Mouse (Mus musculus): ENCODE measurements around the gene Vac14. TPM values are rescaled to one million over a fixed set of nuclear protein-coding genes. Genes with fewer than 3 reads are reported as not detected.

The Vac14 gene
- polyA plus RNA-seq, 2 experiments, result 19.1 to 24.8 TPM

- H3K27ac ChIP-seq (replicated peaks; ENCODE audit: low read depth, low read length), result no peak overlapping the region
- ATAC-seq (ENCODE audit: low FRiP score, low read depth) (no peak), DNase-seq (ENCODE audit: low spot score) (no peak)
- TF ChIP-seq POLR2A (IDR thresholded peaks at IDR 0.05; ENCODE audit: borderline replicate concordance, extremely low read depth, insufficient read depth, insufficient read length), result no peak
- no peak overlapping the region for H3K9ac ChIP-seq (ENCODE audit: low read depth, low read length, severe bottlenecking)
- H3K27me3 ChIP-seq (ENCODE audit: control insufficient read depth, insufficient read depth, low read length), result no peaks in the 10 kb centered on the region
- H3K9me3 ChIP-seq (ENCODE audit: control insufficient read depth, low read length), result no peaks in the 10 kb centered on the region
- peaks cover 13% of the 10 kb centered on the region; the same call in 1 of the 2 replicates for H3K36me3 ChIP-seq (ENCODE audit: control insufficient read depth, insufficient read depth, low read length)
- no peak overlapping the region for H3K4me3 ChIP-seq (replicated peaks; ENCODE audit: low read length)
- WGBS, result 87% methylated on average over 9 of the region's 9 CpGs
- H3K4me1 ChIP-seq (ENCODE audit: control insufficient read depth, insufficient read depth, low read length), result no peaks in the 10 kb centered on the region
- H3K4me2 ChIP-seq (replicated peaks; ENCODE audit: low read depth, low read length, severe bottlenecking), result no peak overlapping the region
Measured at GRCm38 (mm10) chr8:110654075-110655060, 36.0 kb downstream of the Vac14 start.

- no peak overlapping the region for H3K4me2 ChIP-seq (replicated peaks; ENCODE audit: low read depth, low read length, severe bottlenecking)
- peaks cover 17% of the 10 kb centered on the region for H3K36me3 ChIP-seq (ENCODE audit: control insufficient read depth, insufficient read depth, low read length)
- H3K27me3 ChIP-seq (ENCODE audit: control insufficient read depth, insufficient read depth, low read length), result no peaks in the 10 kb centered on the region
- ATAC-seq (ENCODE audit: low FRiP score, low read depth) (no peak), DNase-seq (ENCODE audit: low spot score) (no peak)
- no peaks in the 10 kb centered on the region for H3K4me1 ChIP-seq (ENCODE audit: control insufficient read depth, insufficient read depth, low read length)
- no peak overlapping the region for H3K27ac ChIP-seq (replicated peaks; ENCODE audit: low read depth, low read length)
- H3K4me3 ChIP-seq (replicated peaks; ENCODE audit: low read length), result no peak overlapping the region
- H3K9me3 ChIP-seq (ENCODE audit: control insufficient read depth, low read length), result no peaks in the 10 kb centered on the region
- TF ChIP-seq POLR2A (IDR thresholded peaks at IDR 0.05; ENCODE audit: borderline replicate concordance, extremely low read depth, insufficient read depth, insufficient read length), result no peak
- WGBS, result 100% methylated on average over 1 of the region's 1 CpGs
- H3K9ac ChIP-seq (ENCODE audit: low read depth, low read length, severe bottlenecking), result no peak overlapping the region
Measured at GRCm38 (mm10) chr8:110655827-110656226, 37.4 kb downstream of the Vac14 start.

GRCm38 (mm10) chr8:110657661-110658060 is 39.3 kb downstream of the Vac14 start:
- H3K27me3 ChIP-seq (ENCODE audit: control insufficient read depth, insufficient read depth, low read length), result no peaks in the 10 kb centered on the region
- no peak overlapping the region for H3K27ac ChIP-seq (replicated peaks; ENCODE audit: low read depth, low read length)
- ATAC-seq (ENCODE audit: low FRiP score, low read depth), result no peak
- 98% methylated on average over 2 of the region's 2 CpGs for WGBS
- H3K9ac ChIP-seq (ENCODE audit: low read depth, low read length, severe bottlenecking), result no peak overlapping the region
- no peak overlapping the region for H3K4me3 ChIP-seq (replicated peaks; ENCODE audit: low read length)
- TF ChIP-seq POLR2A (IDR thresholded peaks at IDR 0.05; ENCODE audit: borderline replicate concordance, extremely low read depth, insufficient read depth, insufficient read length), result no peak
- H3K36me3 ChIP-seq (ENCODE audit: control insufficient read depth, insufficient read depth, low read length), result peaks cover 13% of the 10 kb centered on the region
- H3K4me1 ChIP-seq (ENCODE audit: control insufficient read depth, insufficient read depth, low read length), result no peaks in the 10 kb centered on the region
- DNase-seq (ENCODE audit: low spot score), result no peak
- H3K4me2 ChIP-seq (replicated peaks; ENCODE audit: low read depth, low read length, severe bottlenecking), result no peak overlapping the region
- H3K9me3 ChIP-seq (ENCODE audit: control insufficient read depth, low read length), result no peaks in the 10 kb centered on the region

GRCm38 (mm10) chr8:110660121-110660520 is 41.7 kb downstream of the Vac14 start:
- Histone ChIP-seq H3K27me3 (ENCODE audit: control insufficient read depth, insufficient read depth, low read length) (no peaks in the 10 kb centered on the region), H3K4me2 (replicated peaks; ENCODE audit: low read depth, low read length, severe bottlenecking) (no peak overlapping the region), H3K9me3 (ENCODE audit: control insufficient read depth, low read length) (no peaks in the 10 kb centered on the region), H3K9ac (ENCODE audit: low read depth, low read length, severe bottlenecking) (no peak overlapping the region), H3K4me1 (ENCODE audit: control insufficient read depth, insufficient read depth, low read length) (no peaks in the 10 kb centered on the region), H3K36me3 (ENCODE audit: control insufficient read depth, insufficient read depth, low read length) (peaks cover 13% of the 10 kb centered on the region; the same call in 1 of the 2 replicates), H3K27ac (replicated peaks; ENCODE audit: low read depth, low read length) (no peak overlapping the region), H3K4me3 (replicated peaks; ENCODE audit: low read length) (no peak overlapping the region)
- no peak for ATAC-seq (ENCODE audit: low FRiP score, low read depth)
- no peak for TF ChIP-seq POLR2A (IDR thresholded peaks at IDR 0.05; ENCODE audit: borderline replicate concordance, extremely low read depth, insufficient read depth, insufficient read length)
- DNase-seq (ENCODE audit: low spot score), result no peak

- Histone ChIP-seq H3K36me3 (ENCODE audit: control insufficient read depth, insufficient read depth, low read length) (peaks cover 11% of the 10 kb centered on the region; the same call in 1 of the 2 replicates), H3K4me1 (ENCODE audit: control insufficient read depth, insufficient read depth, low read length) (no peaks in the 10 kb centered on the region), H3K9ac (ENCODE audit: low read depth, low read length, severe bottlenecking) (no peak overlapping the region), H3K4me2 (replicated peaks; ENCODE audit: low read depth, low read length, severe bottlenecking) (no peak overlapping the region), H3K9me3 (ENCODE audit: control insufficient read depth, low read length) (no peaks in the 10 kb centered on the region), H3K27ac (replicated peaks; ENCODE audit: low read depth, low read length) (no peak overlapping the region), H3K27me3 (ENCODE audit: control insufficient read depth, insufficient read depth, low read length) (no peaks in the 10 kb centered on the region), H3K4me3 (replicated peaks; ENCODE audit: low read length) (no peak overlapping the region)
- DNase-seq (ENCODE audit: low spot score), result no peak
- no peak for ATAC-seq (ENCODE audit: low FRiP score, low read depth)
- TF ChIP-seq POLR2A (IDR thresholded peaks at IDR 0.05; ENCODE audit: borderline replicate concordance, extremely low read depth, insufficient read depth, insufficient read length), result no peak
- WGBS, result 84% methylated on average over 5 of the region's 5 CpGs
Measured at GRCm38 (mm10) chr8:110662545-110662944, 44.2 kb downstream of the Vac14 start.
